Mouse (Mus musculus) testis, adult 2 months (tissue): Measurements from ENCODE around the gene Gm6169.
"Not testable (repeated sequence)": the region's sequence is repeated elsewhere in the genome, so short reads cannot be mapped to it uniquely, and the experiment has no call there.

Source experiments
- CTCF ChIP-seq: fragments of 200-500 bp; IDR thresholded peaks from 2 replicates; pipeline ENCODE4 v1.5.1; 2012; ENCODE audit warnings: low read depth, mild to moderate bottlenecking, inconsistent platforms, low read length, moderate library complexity; ENCODE audit not compliant: control insufficient read depth, insufficient read depth, insufficient replicate concordance
- POLR2A ChIP-seq: fragments of 200-500 bp; IDR thresholded peaks from 2 replicates; pipeline ENCODE4 v1.6.1; 2012; ENCODE audit warnings: low read depth, mild to moderate bottlenecking, inconsistent platforms, low read length, moderate library complexity; ENCODE audit not compliant: control insufficient read depth

DNA sequence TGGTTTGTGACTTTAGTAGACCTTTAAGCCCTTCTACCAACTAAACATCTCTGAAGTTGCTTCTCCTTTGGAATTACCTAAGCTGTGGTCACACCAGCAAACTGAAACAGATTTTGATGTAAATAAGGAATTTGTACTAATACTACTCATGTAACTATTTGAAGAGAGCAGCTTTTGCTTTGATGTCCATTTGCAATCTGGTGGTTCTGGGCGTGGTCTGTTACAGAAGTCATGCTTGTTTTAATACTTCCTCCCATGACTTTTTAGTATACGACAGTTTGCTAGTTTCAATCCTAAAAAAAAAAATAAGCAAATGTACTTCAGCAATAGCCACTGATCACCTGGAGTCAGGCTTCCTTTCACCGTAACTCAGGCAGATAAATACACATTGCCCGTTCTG lies 30.6 kb upstream of the Gm6169 start:
- not testable (repeated sequence) for TF ChIP-seq CTCF, POLR2A
